Mouse (Mus musculus): ENCODE data around the gene Cacna1g. TPM values are rescaled to one million over a fixed set of nuclear protein-coding genes. Genes with fewer than 3 reads are reported as not detected.

The Cacna1g gene
- polyA plus RNA-seq, 1 experiment from 2014 or later: 18.4 TPM

DNA sequence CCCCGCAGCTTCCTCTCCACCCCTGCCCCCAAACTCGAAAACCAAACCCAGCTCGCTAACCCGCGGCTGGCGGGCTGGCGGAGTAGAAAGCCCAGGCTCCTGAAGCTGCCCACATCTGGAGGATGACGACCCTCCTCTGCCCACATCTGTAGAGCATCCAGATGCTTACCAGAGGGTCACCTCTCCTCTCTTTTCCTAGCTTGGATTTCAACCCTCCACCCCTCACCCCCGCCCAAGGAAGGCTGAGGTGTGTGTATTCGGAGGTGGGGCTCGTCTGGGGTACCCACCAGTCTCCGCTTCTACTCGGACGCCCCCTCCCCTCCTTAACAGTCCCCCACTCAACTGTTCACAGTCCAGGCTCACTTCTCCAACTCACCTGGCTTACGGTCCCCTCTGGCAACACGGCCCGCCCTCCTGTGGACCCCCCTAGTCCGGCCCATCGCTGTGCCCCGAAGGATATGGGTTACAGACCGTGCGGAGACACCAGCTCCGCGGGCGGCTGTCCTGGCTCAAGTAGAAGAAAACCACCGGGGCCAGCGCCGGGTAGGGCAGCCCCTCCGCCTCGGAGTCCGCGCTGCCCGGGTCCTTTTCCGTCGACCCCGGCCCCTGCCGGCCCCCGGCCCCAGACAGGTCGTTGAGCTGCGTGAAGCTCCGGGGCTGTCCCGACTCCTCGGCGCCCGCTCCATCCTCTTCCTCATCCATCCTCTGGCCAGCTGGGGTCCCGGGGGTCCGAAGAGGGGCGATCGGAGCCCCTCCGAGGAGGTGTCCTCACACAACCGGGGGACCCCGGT lies 887 bp downstream of the Cacna1g start:
- peak overlapping the region; percentile 84 for H3K27ac ChIP-seq (ENCODE audit: low read length)
- no peaks in the 10 kb centered on the region for H3K27me3 ChIP-seq (ENCODE audit: control insufficient read depth, insufficient read depth, low read depth, low read length)
- H3K36me3 ChIP-seq (ENCODE audit: control insufficient read depth, insufficient read depth, low read length): no peaks in the 10 kb centered on the region
- peak overlapping the region; percentile 96 for H3K9ac ChIP-seq (ENCODE audit: low read depth, low read length)
- ATAC-seq: no peak
- H3K4me2 ChIP-seq (ENCODE audit: low read length): peak overlapping the region; percentile 82
- WGBS: under 1% methylated on average over 40 of the region's 52 CpGs
- peak overlapping the region; percentile 77 for H3K4me3 ChIP-seq (ENCODE audit: low read depth, low read length)
- H3K9me3 ChIP-seq (replicated peaks; ENCODE audit: control insufficient read depth, low read length, poor library complexity, severe bottlenecking): no peaks in the 10 kb centered on the region
- H3K4me1 ChIP-seq (ENCODE audit: control insufficient read depth, insufficient read depth, low read length): peaks cover 46% of the 10 kb centered on the region

- peak overlapping the region; percentile 82 for H3K4me2 ChIP-seq (ENCODE audit: low read length)
- no peaks in the 10 kb centered on the region for H3K9me3 ChIP-seq (replicated peaks; ENCODE audit: control insufficient read depth, low read length, poor library complexity, severe bottlenecking)
- WGBS: 0% methylated on average over 15 of the region's 15 CpGs
- H3K4me3 ChIP-seq (ENCODE audit: low read depth, low read length): peak overlapping the region; percentile 77
- H3K9ac ChIP-seq (ENCODE audit: low read depth, low read length): peak overlapping the region; percentile 96
- peak overlapping the region; percentile 84 for H3K27ac ChIP-seq (ENCODE audit: low read length)
- H3K36me3 ChIP-seq (ENCODE audit: control insufficient read depth, insufficient read depth, low read length): no peaks in the 10 kb centered on the region
- ATAC-seq: no peak
- no peaks in the 10 kb centered on the region for H3K27me3 ChIP-seq (ENCODE audit: control insufficient read depth, insufficient read depth, low read depth, low read length)
- peaks cover 51% of the 10 kb centered on the region for H3K4me1 ChIP-seq (ENCODE audit: control insufficient read depth, insufficient read depth, low read length)
These were observed 1.4 kb downstream of the Cacna1g start for GRCm38 (mm10) chr11:94472585-94472915.

- no peaks in the 10 kb centered on the region for H3K36me3 ChIP-seq (ENCODE audit: control insufficient read depth, insufficient read depth, low read length)
- H3K27me3 ChIP-seq (ENCODE audit: control insufficient read depth, insufficient read depth, low read depth, low read length): no peaks in the 10 kb centered on the region
- peaks cover 55% of the 10 kb centered on the region for H3K4me1 ChIP-seq (ENCODE audit: control insufficient read depth, insufficient read depth, low read length)
- peak overlapping the region; percentile 82 for H3K4me2 ChIP-seq (ENCODE audit: low read length)
- H3K4me3 ChIP-seq (ENCODE audit: low read depth, low read length): peak overlapping the region; percentile 77
- WGBS: 2% methylated on average over 17 of the region's 17 CpGs
- peak overlapping the region; percentile 96 for H3K9ac ChIP-seq (ENCODE audit: low read depth, low read length)
- H3K27ac ChIP-seq (ENCODE audit: low read length): peak overlapping the region; percentile 84
- H3K9me3 ChIP-seq (replicated peaks; ENCODE audit: control insufficient read depth, low read length, poor library complexity, severe bottlenecking): no peaks in the 10 kb centered on the region
- no peak for ATAC-seq
These were observed 2.0 kb downstream of the Cacna1g start for GRCm38 (mm10) chr11:94471740-94472584.

DNA sequence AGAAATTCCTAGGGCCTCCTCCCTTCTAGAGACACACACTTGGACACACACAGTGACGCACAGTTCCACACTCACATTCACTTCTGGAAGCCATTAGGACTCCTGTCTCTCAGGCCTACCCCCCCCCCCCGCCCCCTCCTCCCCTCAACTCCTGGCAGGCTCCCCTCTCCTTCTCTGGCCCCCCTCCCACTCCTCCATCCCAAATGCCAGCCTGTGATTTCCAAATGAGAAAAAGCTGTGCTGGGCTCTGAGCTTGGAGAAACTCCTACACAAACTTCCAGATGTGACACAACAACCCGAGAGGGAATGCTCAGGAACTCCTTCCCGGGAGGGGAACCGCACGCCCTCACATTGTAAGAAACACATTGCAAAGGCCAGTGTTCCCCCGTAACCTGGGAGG lies 3.6 kb downstream of the Cacna1g start:
- Histone ChIP-seq H3K27ac (ENCODE audit: low read length) (peak overlapping the region; percentile 90), H3K4me3 (ENCODE audit: low read depth, low read length) (peak overlapping the region; percentile 77; the same call in 1 of the 2 replicates), H3K4me2 (ENCODE audit: low read length) (peak overlapping the region; percentile 82), H3K9ac (ENCODE audit: low read depth, low read length) (peak overlapping the region; percentile 96; the same call in 1 of the 2 replicates), H3K36me3 (ENCODE audit: control insufficient read depth, insufficient read depth, low read length) (no peaks in the 10 kb centered on the region), H3K27me3 (ENCODE audit: control insufficient read depth, insufficient read depth, low read depth, low read length) (no peaks in the 10 kb centered on the region), H3K9me3 (replicated peaks; ENCODE audit: control insufficient read depth, low read length, poor library complexity, severe bottlenecking) (no peaks in the 10 kb centered on the region), H3K4me1 (ENCODE audit: control insufficient read depth, insufficient read depth, low read length) (peaks cover 54% of the 10 kb centered on the region)
- no peak for ATAC-seq
- 29% methylated on average over 6 of the region's 7 CpGs for WGBS

DNA sequence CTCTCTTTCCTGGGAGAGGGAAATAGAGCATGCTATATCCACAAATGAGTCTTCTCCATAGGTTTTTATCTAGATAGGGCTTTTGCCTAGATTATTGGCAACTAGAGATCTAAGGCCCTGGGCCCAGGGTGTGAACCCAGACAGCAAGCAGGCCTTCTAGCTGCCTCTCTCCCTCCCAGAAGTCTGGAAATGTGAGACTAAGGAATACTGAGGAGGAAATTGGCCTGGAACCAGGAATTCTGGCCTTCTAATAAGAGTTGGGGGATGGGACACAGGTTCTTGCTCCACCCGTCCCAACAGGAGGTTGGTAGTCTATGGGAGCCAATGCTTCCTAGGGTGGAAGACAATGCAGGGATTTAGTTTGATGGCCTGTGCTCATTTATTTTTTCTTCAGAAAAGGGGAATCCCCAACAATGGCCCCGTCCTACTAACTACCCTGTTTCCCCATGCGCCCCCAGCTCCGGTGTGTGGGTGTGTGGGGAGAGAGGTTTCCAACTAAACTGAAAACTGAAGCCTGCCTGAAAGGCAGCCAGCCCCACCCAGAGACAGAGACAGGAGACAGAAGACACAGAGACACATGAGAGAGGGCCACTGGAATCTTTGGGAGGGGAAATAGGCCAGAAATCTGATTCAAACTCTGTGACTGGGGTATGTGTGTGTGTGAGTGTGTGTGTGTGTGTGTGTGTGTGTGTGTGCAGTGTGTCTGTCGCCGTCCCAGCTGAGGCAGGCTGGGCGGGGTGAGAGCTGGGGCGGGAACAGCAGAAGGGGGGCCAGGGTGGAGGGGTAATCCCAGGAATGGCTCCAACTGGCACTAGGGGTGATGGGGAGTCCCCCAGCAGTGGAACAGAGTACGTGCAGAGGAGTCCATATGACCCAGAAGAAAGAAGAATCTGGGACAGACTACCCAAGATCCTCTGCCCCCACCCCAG lies 4.6 kb downstream of the Cacna1g start:
- H3K27me3 ChIP-seq (ENCODE audit: control insufficient read depth, insufficient read depth, low read depth, low read length): no peaks in the 10 kb centered on the region
- peak overlapping the region; percentile 10; the same call in 1 of the 2 replicates for H3K4me3 ChIP-seq (ENCODE audit: low read depth, low read length)
- H3K9me3 ChIP-seq (replicated peaks; ENCODE audit: control insufficient read depth, low read length, poor library complexity, severe bottlenecking): no peaks in the 10 kb centered on the region
- H3K4me1 ChIP-seq (ENCODE audit: control insufficient read depth, insufficient read depth, low read length): peaks cover 53% of the 10 kb centered on the region
- WGBS: 8% methylated on average over 9 of the region's 9 CpGs
- no peaks in the 10 kb centered on the region for H3K36me3 ChIP-seq (ENCODE audit: control insufficient read depth, insufficient read depth, low read length)
- peak overlapping the region; percentile 4 for H3K9ac ChIP-seq (ENCODE audit: low read depth, low read length)
- ATAC-seq: no peak
- peak overlapping the region; percentile 90 for H3K27ac ChIP-seq (ENCODE audit: low read length)
- peak overlapping the region; percentile 82 for H3K4me2 ChIP-seq (ENCODE audit: low read length)

DNA sequence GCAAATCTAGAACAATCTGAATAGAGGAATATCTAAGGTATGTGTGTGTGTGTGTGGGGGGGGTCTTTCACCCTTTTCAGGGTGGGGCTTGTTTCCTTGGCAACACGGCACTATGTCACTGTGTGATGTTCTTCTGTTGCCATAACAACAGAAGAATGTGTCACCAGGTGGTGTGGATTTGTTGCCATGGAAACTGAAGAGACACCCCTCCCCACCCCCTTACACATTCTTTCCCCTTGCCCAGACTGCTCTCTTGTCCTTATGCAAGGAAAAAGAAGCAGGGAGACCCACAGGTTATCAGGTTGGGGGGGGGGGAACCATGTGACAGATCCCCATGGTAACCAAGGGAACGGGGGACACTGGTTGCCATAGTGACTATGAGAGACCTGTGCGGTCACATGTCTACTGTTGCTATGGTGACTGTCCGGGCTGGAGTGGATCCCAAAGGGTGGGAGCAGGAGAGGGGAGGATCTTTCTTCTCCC lies 5.4 kb downstream of the Cacna1g start:
- Histone ChIP-seq H3K27ac (ENCODE audit: low read length) (peak overlapping the region; percentile 90), H3K9ac (ENCODE audit: low read depth, low read length) (no peak overlapping the region), H3K9me3 (replicated peaks; ENCODE audit: control insufficient read depth, low read length, poor library complexity, severe bottlenecking) (no peaks in the 10 kb centered on the region), H3K27me3 (ENCODE audit: control insufficient read depth, insufficient read depth, low read depth, low read length) (no peaks in the 10 kb centered on the region), H3K4me2 (ENCODE audit: low read length) (peak overlapping the region; percentile 82), H3K4me3 (ENCODE audit: low read depth, low read length) (peak overlapping the region; percentile 7; the same call in 1 of the 2 replicates), H3K4me1 (ENCODE audit: control insufficient read depth, insufficient read depth, low read length) (peaks cover 56% of the 10 kb centered on the region), H3K36me3 (ENCODE audit: control insufficient read depth, insufficient read depth, low read length) (no peaks in the 10 kb centered on the region)
- peak; percentile 87 for ATAC-seq
- WGBS: 9% methylated on average over 4 of the region's 4 CpGs

GRCm38 (mm10) chr11:94466333-94466855 lies 7.6 kb downstream of the Cacna1g start:
- Histone ChIP-seq H3K27ac (ENCODE audit: low read length) (no peak overlapping the region), H3K36me3 (ENCODE audit: control insufficient read depth, insufficient read depth, low read length) (peaks cover 5% of the 10 kb centered on the region), H3K4me3 (ENCODE audit: low read depth, low read length) (no peak overlapping the region), H3K27me3 (ENCODE audit: control insufficient read depth, insufficient read depth, low read depth, low read length) (no peaks in the 10 kb centered on the region), H3K4me2 (ENCODE audit: low read length) (no peak overlapping the region), H3K9ac (ENCODE audit: low read depth, low read length) (no peak overlapping the region), H3K9me3 (replicated peaks; ENCODE audit: control insufficient read depth, low read length, poor library complexity, severe bottlenecking) (no peaks in the 10 kb centered on the region), H3K4me1 (ENCODE audit: control insufficient read depth, insufficient read depth, low read length) (peaks cover 55% of the 10 kb centered on the region)
- ATAC-seq: no peak
- WGBS: 83% methylated on average over 17 of the region's 17 CpGs

- Histone ChIP-seq H3K4me1 (ENCODE audit: control insufficient read depth, insufficient read depth, low read length) (peaks cover 33% of the 10 kb centered on the region), H3K4me3 (ENCODE audit: low read depth, low read length) (no peak overlapping the region), H3K36me3 (ENCODE audit: control insufficient read depth, insufficient read depth, low read length) (peaks cover 8% of the 10 kb centered on the region), H3K27me3 (ENCODE audit: control insufficient read depth, insufficient read depth, low read depth, low read length) (no peaks in the 10 kb centered on the region), H3K4me2 (ENCODE audit: low read length) (no peak overlapping the region), H3K9ac (ENCODE audit: low read depth, low read length) (no peak overlapping the region), H3K9me3 (replicated peaks; ENCODE audit: control insufficient read depth, low read length, poor library complexity, severe bottlenecking) (no peaks in the 10 kb centered on the region), H3K27ac (ENCODE audit: low read length) (0 out of 2 replicates have a peak overlapping the region, but pooled peaks have one; percentile 13)
- ATAC-seq: no peak
- 28% methylated on average over 2 of the region's 2 CpGs for WGBS
These were observed 9.8 kb downstream of the Cacna1g start for GRCm38 (mm10) chr11:94464170-94464569.

Data from midbrain, embryonic 16.5 days (tissue).